Mouse (Mus musculus) brain, embryonic 14.5 days (tissue): ENCODE data around the gene Calhm5.

Source experiments
- CTCF ChIP-seq: fragments of 200-500 bp; IDR thresholded peaks from 2 replicates; pipeline ENCODE4 v1.5.1; 2012; ENCODE audit warnings: inconsistent platforms, mild to moderate bottlenecking, moderate library complexity, borderline replicate concordance; ENCODE audit not compliant: insufficient read depth, insufficient read length; ENCODE audit errors: extremely low read depth
- POLR2A ChIP-seq: fragments of 200-500 bp; IDR thresholded peaks from 2 replicates; pipeline ENCODE4 v1.6.1; 2012; ENCODE audit warnings: mild to moderate bottlenecking, inconsistent platforms, borderline replicate concordance; ENCODE audit not compliant: poor library complexity, insufficient read depth, insufficient read length, severe bottlenecking; ENCODE audit errors: extremely low read depth

- TF ChIP-seq CTCF: no peak
- no peak for TF ChIP-seq POLR2A
These were observed 29.7 kb downstream of the Calhm5 start for GRCm38 (mm10) chr10:34066591-34066990.
